Mouse (Mus musculus) spleen, adult 2 months (tissue): ENCODE results near the gene Toe1.

ENCODE experiments used
- CTCF ChIP-seq: fragments of 200-500 bp; IDR thresholded peaks from 2 replicates; pipeline ENCODE4 v1.5.1; 2011; ENCODE audit warnings: mild to moderate bottlenecking, inconsistent platforms; ENCODE audit not compliant: insufficient read depth, insufficient read length, insufficient replicate concordance; ENCODE audit errors: extremely low read depth
- POLR2A ChIP-seq: fragments of 200-500 bp; IDR thresholded peaks from 2 replicates; pipeline ENCODE4 v1.6.1; 2011; ENCODE audit warnings: low read depth, low read length, inconsistent platforms

GRCm38 (mm10) chr4:116787985-116788760, 19.3 kb downstream of the Toe1 start:
- TF ChIP-seq POLR2A (no peak), CTCF (no peak)
